Mouse (Mus musculus): ENCODE results near the gene Hsp90ab1. TPM values are rescaled to one million over a fixed set of nuclear protein-coding genes. Genes with fewer than 3 reads are reported as not detected.

Gene Hsp90ab1
- polyA plus RNA-seq, 1 experiment from 2014 or later, result 2,187 TPM

GRCm38 (mm10) chr17:45536264-45536663 is 36.8 kb downstream of the Hsp90ab1 start:
- no peak overlapping the region for H3K4me3 ChIP-seq
- WGBS, result 12% methylated on average over 5 of the region's 5 CpGs
- no peak overlapping the region for H3K27ac ChIP-seq (replicated peaks)
- peak; percentile 66 for DNase-seq (ENCODE audit: low spot score)
- no peaks in the 10 kb centered on the region for H3K9me3 ChIP-seq
- no peaks in the 10 kb centered on the region for H3K36me3 ChIP-seq (replicated peaks)
- H3K4me1 ChIP-seq, result no peaks in the 10 kb centered on the region
- H3K27me3 ChIP-seq (replicated peaks; ENCODE audit: low read depth, poor library complexity, severe bottlenecking), result peaks cover 82% of the 10 kb centered on the region

GRCm38 (mm10) chr17:45532896-45533295 is 40.2 kb downstream of the Hsp90ab1 start:
- Histone ChIP-seq H3K4me1 (no peaks in the 10 kb centered on the region), H3K9me3 (no peaks in the 10 kb centered on the region), H3K4me3 (no peak overlapping the region), H3K36me3 (replicated peaks) (no peaks in the 10 kb centered on the region), H3K27me3 (replicated peaks; ENCODE audit: low read depth, poor library complexity, severe bottlenecking) (peaks cover 67% of the 10 kb centered on the region), H3K27ac (replicated peaks) (no peak overlapping the region)
- no peak for DNase-seq (ENCODE audit: low spot score)
- WGBS, result 48% methylated on average over 15 of the region's 15 CpGs

- Histone ChIP-seq H3K4me3 (no peak overlapping the region), H3K27ac (replicated peaks) (no peak overlapping the region), H3K4me1 (peaks cover 10% of the 10 kb centered on the region), H3K36me3 (replicated peaks) (no peaks in the 10 kb centered on the region), H3K9me3 (no peaks in the 10 kb centered on the region), H3K27me3 (replicated peaks; ENCODE audit: low read depth, poor library complexity, severe bottlenecking) (peaks cover 65% of the 10 kb centered on the region)
- DNase-seq (ENCODE audit: low spot score), result no peak
- WGBS, result 51% methylated on average over 13 of the region's 13 CpGs
Measured at GRCm38 (mm10) chr17:45530346-45530782, 42.7 kb downstream of the Hsp90ab1 start.

- 22% methylated on average over 5 of the region's 5 CpGs for WGBS
- H3K4me3 ChIP-seq, result no peak overlapping the region
- H3K27me3 ChIP-seq (replicated peaks; ENCODE audit: low read depth, poor library complexity, severe bottlenecking), result peaks cover 65% of the 10 kb centered on the region
- DNase-seq (ENCODE audit: low spot score), result no peak
- no peak overlapping the region for H3K27ac ChIP-seq (replicated peaks)
- H3K36me3 ChIP-seq (replicated peaks), result no peaks in the 10 kb centered on the region
- peaks cover 31% of the 10 kb centered on the region for H3K4me1 ChIP-seq
- H3K9me3 ChIP-seq, result no peaks in the 10 kb centered on the region
Measured at GRCm38 (mm10) chr17:45526571-45526970, 46.5 kb downstream of the Hsp90ab1 start.

- no peak overlapping the region for H3K4me3 ChIP-seq
- no peaks in the 10 kb centered on the region for H3K9me3 ChIP-seq
- H3K27ac ChIP-seq (replicated peaks), result no peak overlapping the region
- peaks cover 56% of the 10 kb centered on the region for H3K27me3 ChIP-seq (replicated peaks; ENCODE audit: low read depth, poor library complexity, severe bottlenecking)
- peaks cover 37% of the 10 kb centered on the region for H3K4me1 ChIP-seq
- peaks cover 12% of the 10 kb centered on the region for H3K36me3 ChIP-seq (replicated peaks)
- 79% methylated on average over 4 of the region's 4 CpGs for WGBS
- no peak for DNase-seq (ENCODE audit: low spot score)
Measured at GRCm38 (mm10) chr17:45524961-45525360, 48.1 kb downstream of the Hsp90ab1 start.

GRCm38 (mm10) chr17:45523263-45523662 is 49.8 kb downstream of the Hsp90ab1 start, which contains the start of gene Tcte1:
TSS of gene Tcte1 (plus strand) at chr17:45523434.
- peak within 1 kb of the TSS; percentile 62 for H3K4me3 ChIP-seq
- H3K36me3 ChIP-seq (replicated peaks), result peaks cover 29% of the 10 kb centered on the region
- H3K27me3 ChIP-seq (replicated peaks; ENCODE audit: low read depth, poor library complexity, severe bottlenecking), result peaks cover 49% of the 10 kb centered on the region
- peak within 1 kb of the TSS; percentile 79 for H3K27ac ChIP-seq (replicated peaks)
- H3K4me1 ChIP-seq, result peaks cover 38% of the 10 kb centered on the region
- peak; percentile 85 for DNase-seq (ENCODE audit: low spot score)
- under 1% methylated on average over 21 of the region's 21 CpGs for WGBS
- no peaks in the 10 kb centered on the region for H3K9me3 ChIP-seq

GRCm38 (mm10) chr17:45520136-45520535 is 52.9 kb downstream of the Hsp90ab1 start:
- WGBS, result 83% methylated on average over 11 of the region's 11 CpGs
- Histone ChIP-seq H3K4me1 (peaks cover 30% of the 10 kb centered on the region), H3K27ac (replicated peaks) (peak overlapping the region; percentile 19; the same call in 1 of the 2 replicates), H3K27me3 (replicated peaks; ENCODE audit: low read depth, poor library complexity, severe bottlenecking) (peaks cover 26% of the 10 kb centered on the region), H3K36me3 (replicated peaks) (peaks cover 61% of the 10 kb centered on the region), H3K9me3 (no peaks in the 10 kb centered on the region), H3K4me3 (peak overlapping the region; percentile 3; the same call in 1 of the 2 replicates)
- DNase-seq (ENCODE audit: low spot score), result no peak

- Histone ChIP-seq H3K27ac (replicated peaks) (no peak overlapping the region), H3K9me3 (no peaks in the 10 kb centered on the region), H3K4me3 (no peak overlapping the region), H3K27me3 (replicated peaks; ENCODE audit: low read depth, poor library complexity, severe bottlenecking) (peaks cover 14% of the 10 kb centered on the region), H3K36me3 (replicated peaks) (peaks cover 70% of the 10 kb centered on the region), H3K4me1 (peaks cover 28% of the 10 kb centered on the region)
- WGBS, result 92% methylated on average over 12 of the region's 12 CpGs
- DNase-seq (ENCODE audit: low spot score), result no peak
Measured at GRCm38 (mm10) chr17:45518766-45519475, 54.1 kb downstream of the Hsp90ab1 start.

Other genes starting within 250 kb of the Hsp90ab1 start
- gene Cdc5l, start 139.5 kb downstream of the Hsp90ab1 start, polyA plus RNA-seq (2016; fragmentation: Nextera tagmentation; extraction: Ambion mirVana), result 66.7 and 68.9 TPM in 2 replicates
- 0.39 and 0.55 TPM in 2 replicates for gene Spats1, start 97.9 kb downstream of the Hsp90ab1 start, polyA plus RNA-seq (2016; fragmentation: Nextera tagmentation; extraction: Ambion mirVana)
- 33.7 and 36.0 TPM in 2 replicates for gene Aars2, start 66.4 kb downstream of the Hsp90ab1 start, polyA plus RNA-seq (2016; fragmentation: Nextera tagmentation; extraction: Ambion mirVana)
- gene Tcte1, start 49.8 kb downstream of the Hsp90ab1 start, polyA plus RNA-seq (2016; fragmentation: Nextera tagmentation; extraction: Ambion mirVana), result 1.1 TPM in 2 replicates
- gene Tmem151b, start 23.6 kb downstream of the Hsp90ab1 start, polyA plus RNA-seq (2016; fragmentation: Nextera tagmentation; extraction: Ambion mirVana), result 5.8 and 8.3 TPM in 2 replicates
- gene Nfkbie, start 17.6 kb downstream of the Hsp90ab1 start, polyA plus RNA-seq (2016; fragmentation: Nextera tagmentation; extraction: Ambion mirVana), result 6.6 and 7.1 TPM in 2 replicates
- gene Slc35b2, start 9.4 kb downstream of the Hsp90ab1 start, polyA plus RNA-seq (2016; fragmentation: Nextera tagmentation; extraction: Ambion mirVana), result 95.8 and 101 TPM in 2 replicates
- 53.4 and 58.1 TPM in 2 replicates for gene Slc29a1, start 26.3 kb upstream of the Hsp90ab1 start, polyA plus RNA-seq (2016; fragmentation: Nextera tagmentation; extraction: Ambion mirVana)
- 0.39 TPM in 2 replicates for gene Mymx, start 28.8 kb upstream of the Hsp90ab1 start, polyA plus RNA-seq (2016; fragmentation: Nextera tagmentation; extraction: Ambion mirVana)
- gene Capn11, start 86.1 kb upstream of the Hsp90ab1 start, polyA plus RNA-seq (2016; fragmentation: Nextera tagmentation; extraction: Ambion mirVana), result 0.81 and 0.84 TPM in 2 replicates
- gene Mrpl14, start 113.1 kb upstream of the Hsp90ab1 start, polyA plus RNA-seq (2016; fragmentation: Nextera tagmentation; extraction: Ambion mirVana), result 156 and 170 TPM in 2 replicates
- gene Tmem63b, start 113.6 kb upstream of the Hsp90ab1 start, polyA plus RNA-seq (2016; fragmentation: Nextera tagmentation; extraction: Ambion mirVana), result 41.6 and 51.6 TPM in 2 replicates
- not detected in 2 replicates for gene 1600014C23Rik, start 160.6 kb upstream of the Hsp90ab1 start, polyA plus RNA-seq (2016; fragmentation: Nextera tagmentation; extraction: Ambion mirVana)